Mouse (Mus musculus) cerebellum, adult 18-20 months (tissue): ENCODE measurements around the gene Atp1b2.
A peak's percentile ranks its signal among the peaks of the same experiment; 100 is the strongest.
"Not testable (repeated sequence)": the region's sequence is repeated elsewhere in the genome, so short reads cannot be mapped to it uniquely, and the experiment has no call there.

Experiments
- DNase-seq, 2 experiments: peaks; one replicate each; pipeline ENCODE4 v3.0.0; 2021

The Atp1b2 gene

GRCm38 (mm10) chr11:69605726-69606490 lies at the start of gene Atp1b2:
Gene Atp1b2, minus strand, starts transcription at chr11:69605942.
- DNase-seq: peak; percentile 90 to 92

- no peak for DNase-seq
These were observed 49.0 kb upstream of the Atp1b2 start for GRCm38 (mm10) chr11:69654760-69655159.

GRCm38 (mm10) chr11:69653399-69653798 lies 47.7 kb upstream of the Atp1b2 start:
- no peak for DNase-seq

- DNase-seq: no peak
These were observed 40.1 kb upstream of the Atp1b2 start for GRCm38 (mm10) chr11:69645860-69646259.

- no peak for DNase-seq
These were observed 29.7 kb upstream of the Atp1b2 start for GRCm38 (mm10) chr11:69635471-69635870.

GRCm38 (mm10) chr11:69633128-69633866 lies 27.6 kb upstream of the Atp1b2 start:
- DNase-seq: peak in 1 of 2 experiments; percentile 56

- DNase-seq: peak; percentile 100
These were observed 26.7 kb upstream of the Atp1b2 start, which contains the start of gene Fxr2 for GRCm38 (mm10) chr11:69632284-69633089. Gene Fxr2, plus strand, starts transcription at chr11:69632990.

- no peak for DNase-seq
These were observed 24.1 kb upstream of the Atp1b2 start for GRCm38 (mm10) chr11:69629802-69630201.

- DNase-seq: peak; percentile 84 to 90
These were observed 22.5 kb upstream of the Atp1b2 start for GRCm38 (mm10) chr11:69628286-69628685.

- DNase-seq: not testable (repeated sequence)
These were observed 18.6 kb upstream of the Atp1b2 start for GRCm38 (mm10) chr11:69624339-69624738.

- DNase-seq: no peak
These were observed 17.3 kb upstream of the Atp1b2 start for GRCm38 (mm10) chr11:69623006-69623405.

GRCm38 (mm10) chr11:69622406-69622805 lies 16.7 kb upstream of the Atp1b2 start:
- peak; percentile 51 to 57 for DNase-seq

GRCm38 (mm10) chr11:69621571-69622268 lies 16.0 kb upstream of the Atp1b2 start, which contains the start of gene Sat2:
Gene Sat2, plus strand, starts transcription at chr11:69622024.
- peak; percentile 53 to 68 for DNase-seq

GRCm38 (mm10) chr11:69620394-69621081 lies 14.8 kb upstream of the Atp1b2 start:
- DNase-seq: no peak

GRCm38 (mm10) chr11:69617805-69618204 lies 12.1 kb upstream of the Atp1b2 start, which contains the start of gene Shbg:
Gene Shbg, minus strand, starts transcription at chr11:69617905.
- no peak for DNase-seq

- DNase-seq: no peak
These were observed 11.0 kb upstream of the Atp1b2 start for GRCm38 (mm10) chr11:69616781-69617180.

- not testable (repeated sequence) for DNase-seq
These were observed 8.5 kb upstream of the Atp1b2 start for GRCm38 (mm10) chr11:69614257-69614588.

- peak; percentile 87 for DNase-seq
These were observed 8.0 kb upstream of the Atp1b2 start for GRCm38 (mm10) chr11:69613553-69614256.

- peak in 1 of 2 experiments; percentile 40 for DNase-seq
These were observed 5.2 kb upstream of the Atp1b2 start for GRCm38 (mm10) chr11:69610899-69611298.

GRCm38 (mm10) chr11:69609416-69609815 lies 3.7 kb upstream of the Atp1b2 start:
- DNase-seq: no peak

GRCm38 (mm10) chr11:69608525-69608924 lies 2.8 kb upstream of the Atp1b2 start:
- DNase-seq: no peak
